Mouse (Mus musculus) left cerebral cortex, postnatal 14 days (tissue): ENCODE data around the gene Usp30. TPM values are rescaled to one million over a fixed set of nuclear protein-coding genes. Genes with fewer than 3 reads are reported as not detected.

Source experiments
- DNase-seq, 2 experiments: peaks; one replicate each; pipeline ENCODE4 v3.0.0; 2021 to 2022; ENCODE audit warnings: low spot score in 2 of 2, mixed read lengths in 1 of 2
- intact Hi-C: fragments of 180-260 bp; cut with DNase I; formaldehyde crosslinking; loops from one replicate; pipeline ENCODE4 v1.15.1; 2025
- long read RNA-seq, 2 experiments: library from polyadenylated mRNA; stranded (forward); transcript quantifications; one replicate each; pipeline ENCODE4 v2.0.0; 2021
- total RNA-seq, 2 experiments: library from RNA; stranded (reverse); gene quantifications; 2 replicates each; pipeline ENCODE4 v1.2.3; 2021

The Usp30 gene
- total RNA-seq, result 10 to 100 TPM; 29.6 to 34.6 TPM
- long read RNA-seq, experiment 1, full-length matches to known transcripts, result 26 of 41 reads
- long read RNA-seq, experiment 1, partial matches to known transcripts, result 1 of 41 reads
- long read RNA-seq, experiment 1, other reads (novel, unspliced or antisense), result 14 of 41 reads
- long read RNA-seq, experiment 2, full-length matches to known transcripts, result 13 of 38 reads
- long read RNA-seq, experiment 2, partial matches to known transcripts, result 1 of 38 reads
- long read RNA-seq, experiment 2, other reads (novel, unspliced or antisense), result 24 of 38 reads

GRCm38 (mm10) chr5:114065161-114065560 lies at the start of gene Usp30:
Usp30 (plus strand) TSS chr5:114065461.
- DNase-seq, result no peak

GRCm38 (mm10) chr5:114024390-114024789 lies 40.9 kb upstream of the Usp30 start:
- DNase-seq, result no peak
- intact Hi-C loops, result no loop called here

More at GRCm38 (mm10) chr5:114065161-114065560, at the start of gene Usp30:
- intact Hi-C loops, result no loop called here

- DNase-seq, result no peak
- intact Hi-C loops, result no loop called here
These were observed 40.4 kb upstream of the Usp30 start for GRCm38 (mm10) chr5:114024885-114025284.

GRCm38 (mm10) chr5:114027217-114027944 lies 37.9 kb upstream of the Usp30 start:
- no peak for DNase-seq
- intact Hi-C loops, result no loop called here

- intact Hi-C loops, result no loop called here
- no peak for DNase-seq
These were observed 37.1 kb upstream of the Usp30 start for GRCm38 (mm10) chr5:114028111-114028510.

- intact Hi-C loops, result no loop called here
These were observed 34.6 kb upstream of the Usp30 start for GRCm38 (mm10) chr5:114030652-114031051.

GRCm38 (mm10) chr5:114032161-114032763 lies 33.0 kb upstream of the Usp30 start:
- intact Hi-C loops, result no loop called here
- DNase-seq, result no peak

More at GRCm38 (mm10) chr5:114030652-114031051, 34.6 kb upstream of the Usp30 start:
- no peak for DNase-seq

- intact Hi-C loops, result no loop called here
- no peak for DNase-seq
These were observed 30.9 kb upstream of the Usp30 start for GRCm38 (mm10) chr5:114034393-114034792.

- DNase-seq, result no peak
- intact Hi-C loops, result no loop called here
These were observed 30.1 kb upstream of the Usp30 start for GRCm38 (mm10) chr5:114035111-114035510.

- intact Hi-C loops, result no loop called here
- no peak for DNase-seq
These were observed 24.8 kb upstream of the Usp30 start for GRCm38 (mm10) chr5:114040508-114040907.

GRCm38 (mm10) chr5:114040911-114041310 lies 24.4 kb upstream of the Usp30 start:
- intact Hi-C loops, result no loop called here
- no peak for DNase-seq

GRCm38 (mm10) chr5:114041327-114041930 lies 23.8 kb upstream of the Usp30 start:
- intact Hi-C loops, result no loop called here
- DNase-seq, result no peak

- no peak for DNase-seq
- intact Hi-C loops, result no loop called here
These were observed 21.5 kb upstream of the Usp30 start for GRCm38 (mm10) chr5:114043800-114044199.

- DNase-seq, result no peak
- intact Hi-C loops, result loop anchor here (5.0 kb wide), 1 partner anchor 88 kb away; no protein-coding TSS in a partner anchor
These were observed 20.1 kb upstream of the Usp30 start for GRCm38 (mm10) chr5:114045134-114045533.

- intact Hi-C loops, result loop anchor here (5.0 kb wide), 1 partner anchor 89 kb away; no protein-coding TSS in a partner anchor
- DNase-seq, result no peak
These were observed 19.1 kb upstream of the Usp30 start for GRCm38 (mm10) chr5:114046151-114046550.

GRCm38 (mm10) chr5:114046604-114047003 lies 18.7 kb upstream of the Usp30 start:
- intact Hi-C loops, result loop anchor here (5.0 kb wide), 1 partner anchor 89 kb away; no protein-coding TSS in a partner anchor
- DNase-seq, result no peak

- DNase-seq, result no peak
- intact Hi-C loops, result loop anchor here (5.0 kb wide), 1 partner anchor 90 kb away; no protein-coding TSS in a partner anchor
These were observed 18.1 kb upstream of the Usp30 start for GRCm38 (mm10) chr5:114047182-114047581.

- intact Hi-C loops, result loop anchor here (5.0 kb wide), 1 partner anchor 92 kb away; no protein-coding TSS in a partner anchor
- no peak for DNase-seq
These were observed 16.4 kb upstream of the Usp30 start for GRCm38 (mm10) chr5:114048731-114049308.

GRCm38 (mm10) chr5:114052246-114052761 lies 13.0 kb upstream of the Usp30 start:
- DNase-seq, result peak; percentile 50 to 62
- intact Hi-C loops, result no loop called here
